Mouse (Mus musculus): ENCODE measurements around the gene Top2b. TPM values are rescaled to one million over a fixed set of nuclear protein-coding genes. Genes with fewer than 3 reads are reported as not detected.
A peak's percentile ranks its signal among the peaks of the same experiment; 100 is the strongest.

The Top2b gene
- polyA plus RNA-seq, 2 experiments, result 16.5 to 21.1 TPM

- ATAC-seq (ENCODE audit: insufficient read depth) (peak; percentile 12), DNase-seq (ENCODE audit: low read depth in 3 of 3, low spot score in 3 of 3) (peak; percentile 29 to 51 (median 41))
- Histone ChIP-seq H3K36me3 (replicated peaks; ENCODE audit: control insufficient read depth, insufficient read depth, low read depth) (no peaks in the 10 kb centered on the region), H3K9me3 (ENCODE audit: control insufficient read depth, low read length) (no peaks in the 10 kb centered on the region), H3K27ac (peak overlapping the region; percentile 87), H3K4me2 (ENCODE audit: low read depth) (peak overlapping the region; percentile 91), H3K27me3 (ENCODE audit: control insufficient read depth, insufficient read depth, low read length) (no peaks in the 10 kb centered on the region), H3K9ac (replicated peaks) (peak overlapping the region; percentile 98), H3K4me3 (ENCODE audit: insufficient read depth in 1 of 2, low read depth in 2 of 2, low read length in 2 of 2) (peak overlapping the region; percentile 83 to 97), H3K4me1 (replicated peaks; ENCODE audit: control insufficient read depth in 2 of 2, insufficient read depth in 2 of 2, low read length in 1 of 2) (peaks cover 8 to 12% of the 10 kb centered on the region in 2 experiments)
- no peak for TF ChIP-seq CTCF (IDR thresholded peaks at IDR 0.05; ENCODE audit: low read depth)
- TF ChIP-seq EP300 (IDR thresholded peaks at IDR 0.05; ENCODE audit: low read depth), result 0 out of 2 replicates have a peak, but pooled peaks have one; percentile 7
- 2% methylated on average over 16 of the region's 16 CpGs for WGBS (ENCODE audit: insufficient replicate concordance)
Measured at GRCm38 (mm10) chr14:16366174-16366889, 1.4 kb downstream of the Top2b start.

- peak overlapping the region; percentile 87 for H3K27ac ChIP-seq
Measured at GRCm38 (mm10) chr14:16366986-16367385, 2.0 kb downstream of the Top2b start.

GRCm38 (mm10) chr14:16372761-16373160, 7.8 kb downstream of the Top2b start:
- Histone ChIP-seq H3K4me1 (replicated peaks; ENCODE audit: control insufficient read depth in 2 of 2, insufficient read depth in 2 of 2, low read length in 1 of 2) (peaks cover 12 to 20% of the 10 kb centered on the region in 2 experiments; a peak in 3 of 4 replicates), H3K27ac (peak overlapping the region; percentile 46), H3K4me2 (ENCODE audit: low read depth) (peak overlapping the region; percentile 45), H3K9ac (replicated peaks) (no peak overlapping the region; the same call in 1 of the 2 replicates), H3K36me3 (replicated peaks; ENCODE audit: control insufficient read depth, insufficient read depth, low read depth) (peaks cover 2% of the 10 kb centered on the region; the same call in 1 of the 2 replicates), H3K27me3 (ENCODE audit: control insufficient read depth, insufficient read depth, low read length) (no peaks in the 10 kb centered on the region), H3K9me3 (ENCODE audit: control insufficient read depth, low read length) (no peaks in the 10 kb centered on the region), H3K4me3 (ENCODE audit: insufficient read depth in 1 of 2, low read depth in 2 of 2, low read length in 2 of 2) (no peak overlapping the region; a peak in 1 of 4 replicates)
- no peak for DNase-seq (ENCODE audit: low read depth in 3 of 3, low spot score in 3 of 3)
- ATAC-seq (ENCODE audit: insufficient read depth), result peak; percentile 35
- TF ChIP-seq CTCF (IDR thresholded peaks at IDR 0.05; ENCODE audit: low read depth), result no peak
- TF ChIP-seq EP300 (IDR thresholded peaks at IDR 0.05; ENCODE audit: low read depth), result no peak

More at GRCm38 (mm10) chr14:16366986-16367385, 2.0 kb downstream of the Top2b start:
- H3K27me3 ChIP-seq (ENCODE audit: control insufficient read depth, insufficient read depth, low read length), result no peaks in the 10 kb centered on the region
- peak overlapping the region; percentile 83 to 97 for H3K4me3 ChIP-seq (ENCODE audit: insufficient read depth in 1 of 2, low read depth in 2 of 2, low read length in 2 of 2)
- TF ChIP-seq EP300 (IDR thresholded peaks at IDR 0.05; ENCODE audit: low read depth) (no peak), CTCF (IDR thresholded peaks at IDR 0.05; ENCODE audit: low read depth) (no peak)
- ATAC-seq (ENCODE audit: insufficient read depth) (no peak), DNase-seq (ENCODE audit: low read depth in 3 of 3, low spot score in 3 of 3) (peak in 1 of 3 experiments; percentile 7)
- H3K4me1 ChIP-seq (replicated peaks; ENCODE audit: control insufficient read depth in 2 of 2, insufficient read depth in 2 of 2, low read length in 1 of 2), result peaks cover 14% of the 10 kb centered on the region in 2 experiments
- no peaks in the 10 kb centered on the region for H3K9me3 ChIP-seq (ENCODE audit: control insufficient read depth, low read length)
- WGBS (ENCODE audit: insufficient replicate concordance), result 28% methylated on average over 2 of the region's 2 CpGs
- peak overlapping the region; percentile 98 for H3K9ac ChIP-seq (replicated peaks)
- H3K4me2 ChIP-seq (ENCODE audit: low read depth), result peak overlapping the region; percentile 91
- no peaks in the 10 kb centered on the region for H3K36me3 ChIP-seq (replicated peaks; ENCODE audit: control insufficient read depth, insufficient read depth, low read depth)

- Histone ChIP-seq H3K4me2 (ENCODE audit: low read depth) (peak overlapping the region; percentile 45), H3K9me3 (ENCODE audit: control insufficient read depth, low read length) (no peaks in the 10 kb centered on the region), H3K9ac (replicated peaks) (peak overlapping the region; percentile 31; the same call in 1 of the 2 replicates), H3K36me3 (replicated peaks; ENCODE audit: control insufficient read depth, insufficient read depth, low read depth) (peaks cover 2% of the 10 kb centered on the region; the same call in 1 of the 2 replicates), H3K4me3 (ENCODE audit: insufficient read depth in 1 of 2, low read depth in 2 of 2, low read length in 2 of 2) (peak overlapping the region in 1 of 2 experiments; percentile 8; a peak in 1 of 4 replicates), H3K27ac (peak overlapping the region; percentile 21), H3K27me3 (ENCODE audit: control insufficient read depth, insufficient read depth, low read length) (no peaks in the 10 kb centered on the region), H3K4me1 (replicated peaks; ENCODE audit: control insufficient read depth in 2 of 2, insufficient read depth in 2 of 2, low read length in 1 of 2) (peaks cover 12 to 20% of the 10 kb centered on the region in 2 experiments; a peak in 3 of 4 replicates)
- TF ChIP-seq EP300 (IDR thresholded peaks at IDR 0.05; ENCODE audit: low read depth) (peak; percentile 76), CTCF (IDR thresholded peaks at IDR 0.05; ENCODE audit: low read depth) (no peak)
- DNase-seq (ENCODE audit: low read depth in 3 of 3, low spot score in 3 of 3) (peak in 2 of 3 experiments; percentile 33 to 42), ATAC-seq (ENCODE audit: insufficient read depth) (peak; percentile 85)
Measured at GRCm38 (mm10) chr14:16373190-16373589, 8.2 kb downstream of the Top2b start.

GRCm38 (mm10) chr14:16379917-16380570, 15.1 kb downstream of the Top2b start:
- Histone ChIP-seq H3K9ac (replicated peaks) (no peak overlapping the region), H3K9me3 (ENCODE audit: control insufficient read depth, low read length) (no peaks in the 10 kb centered on the region), H3K4me3 (ENCODE audit: insufficient read depth in 1 of 2, low read depth in 2 of 2, low read length in 2 of 2) (no peak overlapping the region), H3K4me1 (replicated peaks; ENCODE audit: control insufficient read depth in 2 of 2, insufficient read depth in 2 of 2, low read length in 1 of 2) (peaks cover 6 to 8% of the 10 kb centered on the region in 2 experiments), H3K27ac (no peak overlapping the region), H3K36me3 (replicated peaks; ENCODE audit: control insufficient read depth, insufficient read depth, low read depth) (peaks cover 2% of the 10 kb centered on the region; the same call in 1 of the 2 replicates), H3K4me2 (ENCODE audit: low read depth) (0 out of 2 replicates have a peak overlapping the region, but pooled peaks have one; percentile 16), H3K27me3 (ENCODE audit: control insufficient read depth, insufficient read depth, low read length) (no peaks in the 10 kb centered on the region)
- WGBS (ENCODE audit: insufficient replicate concordance), result 11% methylated on average over 2 of the region's 2 CpGs
- ATAC-seq (ENCODE audit: insufficient read depth) (peak; percentile 66), DNase-seq (ENCODE audit: low read depth in 3 of 3, low spot score in 3 of 3) (peak; percentile 50 to 66 (median 54))
- TF ChIP-seq CTCF (IDR thresholded peaks at IDR 0.05; ENCODE audit: low read depth) (peak; percentile 91), EP300 (IDR thresholded peaks at IDR 0.05; ENCODE audit: low read depth) (no peak)
